Mouse (Mus musculus) liver, embryonic 15.5 days (tissue): ENCODE data around the gene Acsl6. TPM values are rescaled to one million over a fixed set of nuclear protein-coding genes. Genes with fewer than 3 reads are reported as not detected.

ENCODE experiments used
- ATAC-seq: fragments of 200-750 bp; cut with Nextera tagmentation; 2 replicates; pipeline ENCODE4 v1.8.0; 2017; ENCODE audit warnings: moderate number of reproducible peaks, mild to moderate bottlenecking, moderate library complexity; ENCODE audit not compliant: insufficient read depth
- H3K27ac ChIP-seq: fragments of 300-500 bp; sonication (generic); replicated peaks from 2 replicates; pipeline ENCODE4 v1.5.1; 2015; ENCODE audit warnings: mild to moderate bottlenecking, inconsistent platforms
- H3K27me3 ChIP-seq: fragments of 300-500 bp; sonication (generic); 2 replicates; pipeline ENCODE4 v1.6.1; 2015; ENCODE audit warnings: mild to moderate bottlenecking, inconsistent platforms
- H3K36me3 ChIP-seq: fragments of 300-500 bp; sonication (generic); replicated peaks from 2 replicates; pipeline ENCODE4 v1.6.1; 2015; ENCODE audit warnings: moderate library complexity, mild to moderate bottlenecking, inconsistent platforms
- H3K4me1 ChIP-seq: fragments of 300-500 bp; sonication (generic); replicated peaks from 2 replicates; pipeline ENCODE4 v1.6.1; 2015; ENCODE audit warnings: inconsistent platforms
- H3K4me2 ChIP-seq: fragments of 300-500 bp; sonication (generic); 2 replicates; pipeline ENCODE4 v1.6.1; 2015; ENCODE audit warnings: moderate library complexity, mild to moderate bottlenecking, inconsistent platforms
- H3K4me3 ChIP-seq: fragments of 300-500 bp; sonication (generic); replicated peaks from 2 replicates; pipeline ENCODE4 v1.5.1; 2015; ENCODE audit warnings: mild to moderate bottlenecking, inconsistent platforms
- H3K9ac ChIP-seq: fragments of 300-500 bp; sonication (generic); 2 replicates; pipeline ENCODE4 v1.6.1; 2015; ENCODE audit warnings: moderate library complexity, mild to moderate bottlenecking, inconsistent platforms
- H3K9me3 ChIP-seq: fragments of 300-500 bp; sonication (generic); replicated peaks from 2 replicates; pipeline ENCODE4 v1.6.1; 2016; ENCODE audit warnings: inconsistent platforms
- WGBS: fragments of 180-500 bp; shearing (Covaris S2); methylation state at CpG from one replicate; pipeline ENCODE4 v1.1.7; 2015; ENCODE audit warnings: mixed read lengths; ENCODE audit not compliant: insufficient replicate concordance; 5-methylcytosine and 5-hydroxymethylcytosine counted together
- polyA plus RNA-seq: library from polyadenylated mRNA; unstranded; fragments of >200 nt; fragmentation: Nextera tagmentation; extraction: Ambion mirVana; gene quantifications from 2 replicates; pipeline ENCODE4 v1.2.1, GENCODE M21; 2015

Acsl6 gene
- polyA plus RNA-seq, 1 experiment from 2014 or later: 1.3 TPM

DNA sequence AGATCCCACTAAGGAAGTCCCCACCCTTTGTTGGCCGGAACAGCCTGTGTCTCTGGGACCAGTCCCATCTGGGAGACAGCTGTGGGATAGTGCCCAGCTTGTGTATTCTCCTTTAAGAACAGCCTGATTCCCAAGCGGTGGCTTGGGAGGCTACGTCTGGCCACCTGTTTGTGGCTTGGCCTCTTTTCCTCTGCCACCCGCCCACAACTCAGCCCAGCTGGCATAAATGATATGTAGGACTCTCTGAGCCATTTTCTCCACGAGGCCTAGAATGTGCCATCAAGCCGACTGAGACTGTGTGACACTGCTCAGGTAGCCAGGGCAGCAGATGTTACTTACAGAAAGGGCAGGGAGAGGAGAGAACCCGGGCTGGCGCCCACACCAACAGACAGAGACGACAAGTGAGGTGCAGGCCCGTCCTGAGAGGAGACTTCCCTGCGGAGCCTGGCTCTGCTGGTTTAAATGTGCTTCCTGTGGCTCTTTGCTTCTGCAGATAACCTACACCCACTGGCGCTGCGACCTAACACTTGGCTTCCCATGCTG, 32.6 kb downstream of the Acsl6 start:
- no peaks in the 10 kb centered on the region for H3K4me1 ChIP-seq
- H3K9me3 ChIP-seq: no peaks in the 10 kb centered on the region
- no peaks in the 10 kb centered on the region for H3K36me3 ChIP-seq
- H3K4me2 ChIP-seq: no peak overlapping the region
- H3K27ac ChIP-seq: no peak overlapping the region
- ATAC-seq: no peak
- 15% methylated on average over 13 of the region's 13 CpGs for WGBS
- no peak overlapping the region for H3K9ac ChIP-seq
- no peaks in the 10 kb centered on the region for H3K27me3 ChIP-seq
- H3K4me3 ChIP-seq: no peak overlapping the region

GRCm38 (mm10) chr11:54343703-54344102, 40.1 kb downstream of the Acsl6 start:
- H3K9me3 ChIP-seq: no peaks in the 10 kb centered on the region
- H3K4me1 ChIP-seq: no peaks in the 10 kb centered on the region
- no peak overlapping the region for H3K4me3 ChIP-seq
- H3K27ac ChIP-seq: no peak overlapping the region
- H3K27me3 ChIP-seq: no peaks in the 10 kb centered on the region
- H3K4me2 ChIP-seq: no peak overlapping the region
- ATAC-seq: no peak
- no peak overlapping the region for H3K9ac ChIP-seq
- 29% methylated on average over 4 of the region's 4 CpGs for WGBS
- H3K36me3 ChIP-seq: no peaks in the 10 kb centered on the region

DNA sequence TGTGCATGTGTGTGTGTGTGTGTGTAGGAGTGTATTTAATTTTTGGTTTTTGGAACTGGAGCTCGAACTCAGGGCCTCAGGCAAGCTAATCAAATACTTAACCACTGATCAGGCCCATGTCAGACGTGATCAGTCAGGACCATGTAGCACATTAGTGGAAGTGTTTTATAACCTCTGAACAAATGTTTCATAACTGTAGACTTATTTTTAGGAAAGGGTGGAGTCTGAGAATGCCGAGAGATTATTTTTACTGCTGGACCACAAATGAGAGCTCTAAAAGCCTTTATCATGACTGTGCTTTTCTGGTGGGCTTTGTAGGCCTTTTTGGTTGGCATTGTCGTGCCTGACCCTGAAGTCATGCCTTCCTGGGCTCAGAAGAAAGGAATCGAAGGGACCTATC, 48.1 kb downstream of the Acsl6 start:
- Histone ChIP-seq H3K36me3 (no peaks in the 10 kb centered on the region), H3K27ac (no peak overlapping the region), H3K27me3 (no peaks in the 10 kb centered on the region), H3K4me3 (no peak overlapping the region), H3K4me2 (no peak overlapping the region), H3K4me1 (no peaks in the 10 kb centered on the region), H3K9me3 (no peaks in the 10 kb centered on the region), H3K9ac (no peak overlapping the region)
- no peak for ATAC-seq
- WGBS: 38% methylated on average over 5 of the region's 5 CpGs

DNA sequence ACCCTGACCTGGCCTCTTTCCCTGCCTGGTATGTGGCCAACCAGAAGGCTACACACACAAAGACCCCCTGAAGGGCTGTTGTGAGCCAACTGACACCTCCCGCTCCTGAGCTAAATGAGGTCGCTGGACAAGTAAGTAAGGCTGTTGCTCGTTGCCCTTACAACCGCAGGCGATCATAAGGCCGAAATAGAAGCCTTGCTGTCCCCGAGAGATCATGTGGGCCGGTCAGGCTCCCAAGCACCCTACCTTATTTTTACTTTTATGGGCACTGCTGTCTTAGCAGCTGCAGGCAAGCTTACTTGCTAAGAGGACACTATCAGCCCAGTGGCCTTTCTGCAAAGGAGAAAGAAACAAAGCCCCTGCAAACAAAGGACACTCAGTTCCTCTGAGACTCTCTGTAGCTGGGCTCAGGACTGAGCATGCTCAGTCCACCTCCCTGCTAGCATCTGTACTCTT, 49.6 kb downstream of the Acsl6 start:
- no peaks in the 10 kb centered on the region for H3K4me1 ChIP-seq
- H3K36me3 ChIP-seq: no peaks in the 10 kb centered on the region
- no peaks in the 10 kb centered on the region for H3K27me3 ChIP-seq
- no peak overlapping the region for H3K9ac ChIP-seq
- H3K4me3 ChIP-seq: no peak overlapping the region
- no peaks in the 10 kb centered on the region for H3K9me3 ChIP-seq
- H3K27ac ChIP-seq: no peak overlapping the region
- ATAC-seq: no peak
- no peak overlapping the region for H3K4me2 ChIP-seq
- 67% methylated on average over 8 of the region's 8 CpGs for WGBS

GRCm38 (mm10) chr11:54354595-54355563, 51.3 kb downstream of the Acsl6 start:
- Histone ChIP-seq H3K4me2 (no peak overlapping the region), H3K4me3 (no peak overlapping the region), H3K27me3 (no peaks in the 10 kb centered on the region), H3K27ac (no peak overlapping the region), H3K4me1 (no peaks in the 10 kb centered on the region), H3K36me3 (no peaks in the 10 kb centered on the region), H3K9ac (no peak overlapping the region), H3K9me3 (no peaks in the 10 kb centered on the region)
- no peak for ATAC-seq
- WGBS: 40% methylated on average over 15 of the region's 15 CpGs

DNA sequence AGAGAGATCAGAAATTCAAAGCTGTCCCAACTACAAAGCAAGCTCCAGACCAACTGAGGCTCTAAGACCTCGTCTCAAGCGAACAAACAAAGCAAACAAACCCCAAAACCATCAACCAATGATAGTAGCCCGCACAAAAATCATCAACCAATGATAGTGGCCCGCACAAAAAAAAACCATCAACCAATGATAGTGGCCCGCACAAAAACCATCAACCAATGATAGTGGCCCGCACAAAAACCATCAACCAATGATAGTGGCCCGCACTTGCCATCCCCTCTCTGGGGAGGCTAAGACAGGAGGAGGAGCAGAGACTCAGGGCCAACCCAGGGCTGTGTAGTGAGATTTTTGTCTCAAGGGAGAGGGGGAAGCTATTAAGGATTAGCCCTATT, 52.0 kb downstream of the Acsl6 start:
- ATAC-seq: no peak
- Histone ChIP-seq H3K9ac (no peak overlapping the region), H3K9me3 (no peaks in the 10 kb centered on the region), H3K27ac (no peak overlapping the region), H3K4me1 (no peaks in the 10 kb centered on the region), H3K36me3 (no peaks in the 10 kb centered on the region), H3K4me3 (no peak overlapping the region), H3K27me3 (no peaks in the 10 kb centered on the region), H3K4me2 (no peak overlapping the region)
- WGBS: 55% methylated on average over 7 of the region's 7 CpGs

DNA sequence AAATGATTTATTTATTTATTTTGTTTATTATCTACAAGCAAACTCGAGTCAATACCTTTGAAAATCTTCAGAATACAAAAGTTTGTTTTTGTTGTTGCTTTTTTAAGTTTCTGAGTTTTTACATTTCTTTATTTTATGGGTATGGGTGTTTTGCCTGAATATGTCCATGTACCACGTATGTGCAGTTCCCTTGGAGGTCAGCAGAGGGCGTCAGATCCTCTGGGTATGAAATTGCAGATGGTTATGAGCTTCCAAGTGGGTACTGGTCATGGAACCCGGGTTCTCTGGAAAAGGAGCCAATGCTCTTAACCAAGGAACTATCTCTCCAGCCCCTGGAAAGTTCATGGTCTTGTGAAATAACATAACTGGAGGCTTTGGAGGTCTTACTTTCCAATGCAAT, 53.1 kb downstream of the Acsl6 start:
- H3K27ac ChIP-seq: no peak overlapping the region
- no peak overlapping the region for H3K9ac ChIP-seq
- no peaks in the 10 kb centered on the region for H3K4me1 ChIP-seq
- no peaks in the 10 kb centered on the region for H3K9me3 ChIP-seq
- no peak for ATAC-seq
- no peak overlapping the region for H3K4me3 ChIP-seq
- no peaks in the 10 kb centered on the region for H3K27me3 ChIP-seq
- H3K36me3 ChIP-seq: no peaks in the 10 kb centered on the region
- 36% methylated on average over 4 of the region's 4 CpGs for WGBS
- H3K4me2 ChIP-seq: no peak overlapping the region

- Histone ChIP-seq H3K36me3 (no peaks in the 10 kb centered on the region), H3K4me3 (no peak overlapping the region), H3K27me3 (no peaks in the 10 kb centered on the region), H3K4me2 (no peak overlapping the region), H3K9me3 (no peaks in the 10 kb centered on the region), H3K9ac (no peak overlapping the region), H3K4me1 (no peaks in the 10 kb centered on the region), H3K27ac (no peak overlapping the region)
- no peak for ATAC-seq
Measured at GRCm38 (mm10) chr11:54372553-54372952, 69.0 kb downstream of the Acsl6 start.

GRCm38 (mm10) chr11:54390386-54390785, 86.8 kb downstream of the Acsl6 start:
- WGBS: 22% methylated on average over 8 of the region's 8 CpGs
- no peaks in the 10 kb centered on the region for H3K36me3 ChIP-seq
- H3K27ac ChIP-seq: no peak overlapping the region
- no peak overlapping the region for H3K4me2 ChIP-seq
- H3K4me3 ChIP-seq: no peak overlapping the region
- H3K27me3 ChIP-seq: no peaks in the 10 kb centered on the region
- no peaks in the 10 kb centered on the region for H3K9me3 ChIP-seq
- no peak overlapping the region for H3K9ac ChIP-seq
- no peaks in the 10 kb centered on the region for H3K4me1 ChIP-seq
- ATAC-seq: no peak

GRCm38 (mm10) chr11:54391326-54391725, 87.7 kb downstream of the Acsl6 start:
- H3K27me3 ChIP-seq: no peaks in the 10 kb centered on the region
- H3K4me3 ChIP-seq: no peak overlapping the region
- no peaks in the 10 kb centered on the region for H3K36me3 ChIP-seq
- ATAC-seq: no peak
- H3K27ac ChIP-seq: no peak overlapping the region
- H3K4me2 ChIP-seq: no peak overlapping the region
- no peaks in the 10 kb centered on the region for H3K4me1 ChIP-seq
- H3K9me3 ChIP-seq: no peaks in the 10 kb centered on the region
- WGBS: 62% methylated on average over 4 of the region's 4 CpGs
- no peak overlapping the region for H3K9ac ChIP-seq

DNA sequence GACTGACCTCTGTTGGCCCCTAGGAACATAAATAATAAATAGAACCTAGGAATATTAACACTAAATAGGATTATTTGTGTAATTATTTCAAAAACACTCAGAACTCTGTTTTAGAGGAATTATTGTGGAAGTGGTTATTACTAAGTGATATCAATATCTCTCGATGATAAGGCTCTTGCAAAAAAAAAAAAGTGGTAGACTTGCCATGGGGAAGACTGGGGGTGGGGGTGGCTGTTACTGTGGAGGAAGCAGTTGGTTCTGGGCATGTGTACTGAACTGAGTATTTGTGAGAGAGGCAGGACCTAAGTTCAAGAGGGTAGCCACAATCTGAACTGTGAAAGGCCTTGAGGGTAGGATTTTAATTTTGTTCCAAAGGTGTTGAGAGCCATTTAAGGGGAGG, 93.1 kb downstream of the Acsl6 start:
- no peak overlapping the region for H3K27ac ChIP-seq
- H3K36me3 ChIP-seq: no peaks in the 10 kb centered on the region
- no peak overlapping the region for H3K4me2 ChIP-seq
- no peak for ATAC-seq
- H3K9ac ChIP-seq: no peak overlapping the region
- H3K4me3 ChIP-seq: no peak overlapping the region
- no peaks in the 10 kb centered on the region for H3K27me3 ChIP-seq
- WGBS: 17% methylated on average over 1 of the region's 1 CpGs
- H3K4me1 ChIP-seq: no peaks in the 10 kb centered on the region
- H3K9me3 ChIP-seq: no peaks in the 10 kb centered on the region
